Mouse (Mus musculus) MEL (cell line): ENCODE data around the gene Pde10a. TPM values are rescaled to one million over a fixed set of nuclear protein-coding genes. Genes with fewer than 3 reads are reported as not detected.

Experiments used
- DNase-seq: peaks from one replicate; pipeline ENCODE4 v3.0.0; 2011; ENCODE audit warnings: low read depth, low spot score
- H3K27ac ChIP-seq: 2 replicates; pipeline ENCODE4 v1.5.1; 2012; ENCODE audit warnings: low read depth, mild to moderate bottlenecking, control low read depth, low read length, moderate library complexity; ENCODE audit not compliant: control insufficient read depth
- H3K27me3 ChIP-seq, 2 experiments: fragments of 150-350 bp in 1 of 2; sonication (generic) in 1 of 2; 2 replicates each; pipeline ENCODE4 v1.6.1; 2012; ENCODE audit warnings: low read length in 2 of 2, mild to moderate bottlenecking in 2 of 2, improper control_type of control experiment in 1 of 2, moderate library complexity in 1 of 2; ENCODE audit not compliant: insufficient read depth in 2 of 2, control insufficient read depth in 1 of 2
- H3K36me3 ChIP-seq, 2 experiments: 2 replicates each; pipeline ENCODE4 v1.6.1; 2012 to 2014; ENCODE audit warnings: low read length in 2 of 2, improper control_type of control experiment in 1 of 2, inconsistent platforms in 1 of 2, mild to moderate bottlenecking in 1 of 2; ENCODE audit not compliant: insufficient read depth in 2 of 2, control insufficient read depth in 1 of 2
- H3K4me1 ChIP-seq, 2 experiments: fragments of 150-350 bp in 1 of 2; sonication (generic) in 1 of 2; 2 replicates each; pipeline ENCODE4 v1.6.1; 2012; ENCODE audit warnings: low read length in 2 of 2, improper control_type of control experiment in 1 of 2, mild to moderate bottlenecking in 1 of 2; ENCODE audit not compliant: insufficient read depth in 2 of 2, control insufficient read depth in 1 of 2
- H3K4me3 ChIP-seq, 2 experiments: fragments of 150-350 bp in 1 of 2; sonication (generic) in 1 of 2; 2 replicates each; pipeline ENCODE4 v1.5.1; 2012; ENCODE audit warnings: low read depth in 2 of 2, low read length in 2 of 2, mild to moderate bottlenecking in 2 of 2, moderate library complexity in 2 of 2, control low read depth in 1 of 2, improper control_type of control experiment in 1 of 2; ENCODE audit not compliant: control insufficient read depth in 1 of 2, insufficient read depth in 1 of 2
- H3K79me2 ChIP-seq: 2 replicates; pipeline ENCODE4 v1.6.1; 2012; ENCODE audit warnings: mild to moderate bottlenecking, low read length, moderate library complexity; ENCODE audit not compliant: control insufficient read depth, poor library complexity, insufficient read depth
- H3K9ac ChIP-seq: 2 replicates; pipeline ENCODE4 v1.6.1; 2012; ENCODE audit warnings: low read depth, mild to moderate bottlenecking, control low read depth, low read length, moderate library complexity; ENCODE audit not compliant: control insufficient read depth, poor library complexity, severe bottlenecking
- H3K9me3 ChIP-seq: fragments of 150-350 bp; sonication (generic); replicated peaks from 2 replicates; pipeline ENCODE4 v1.6.1; 2012; ENCODE audit warnings: mild to moderate bottlenecking, low read length, improper control_type of control experiment, moderate library complexity; ENCODE audit not compliant: insufficient read depth
- BHLHE40 ChIP-seq: IDR thresholded peaks from 2 replicates; pipeline ENCODE4 v1.6.1; 2012; ENCODE audit warnings: low read depth, mild to moderate bottlenecking, inconsistent platforms, low read length, improper control_type of control experiment, borderline replicate concordance
- CTCF ChIP-seq, 3 experiments: IDR thresholded peaks in 2 of 3; conservative IDR thresholded peaks in 1 of 3; 2 replicates each; pipeline ENCODE4 v1.5.1; 2011 to 2012; ENCODE audit warnings: low read length in 3 of 3, low read depth in 2 of 3, mild to moderate bottlenecking in 2 of 3, improper control_type of control experiment in 1 of 3, inconsistent platforms in 1 of 3, mixed read lengths in 1 of 3, moderate library complexity in 1 of 3; ENCODE audit not compliant: control insufficient read depth in 1 of 3, insufficient read depth in 1 of 3, poor library complexity in 1 of 3, severe bottlenecking in 1 of 3
- ELF1 ChIP-seq: IDR thresholded peaks from 2 replicates; pipeline ENCODE4 v1.6.1; 2014; ENCODE audit warnings: low read depth, mild to moderate bottlenecking, inconsistent platforms, low read length, improper control_type of control experiment, moderate library complexity
- EP300 ChIP-seq, 2 experiments: IDR thresholded peaks; 2 replicates each; pipeline ENCODE4 v1.6.1; 2011; ENCODE audit warnings: improper control_type of control experiment in 2 of 2, low read length in 2 of 2, low read depth in 1 of 2, mild to moderate bottlenecking in 1 of 2
- ETS1 ChIP-seq: IDR thresholded peaks from 2 replicates; pipeline ENCODE4 v1.6.1; 2012; ENCODE audit warnings: low read depth, mild to moderate bottlenecking, inconsistent platforms, low read length, improper control_type of control experiment, moderate library complexity
- GABPA ChIP-seq: IDR thresholded peaks from 2 replicates; pipeline ENCODE4 v1.6.1; 2012; ENCODE audit warnings: low read depth, mild to moderate bottlenecking, inconsistent platforms, low read length, improper control_type of control experiment, moderate library complexity
- JUND ChIP-seq: IDR thresholded peaks from 2 replicates; pipeline ENCODE4 v1.6.1; 2011; ENCODE audit warnings: low read depth, mild to moderate bottlenecking, improper control_type of control experiment, low read length
- MAX ChIP-seq: IDR thresholded peaks from 2 replicates; pipeline ENCODE4 v1.6.1; 2011; ENCODE audit warnings: low read length, improper control_type of control experiment
- MEF2A ChIP-seq: IDR thresholded peaks from 2 replicates; pipeline ENCODE4 v1.6.1; 2014; ENCODE audit warnings: low read depth, mild to moderate bottlenecking, inconsistent platforms, low read length, improper control_type of control experiment; ENCODE audit not compliant: poor library complexity, insufficient replicate concordance, severe bottlenecking; ENCODE audit errors: extremely low read depth
- MYB ChIP-seq: IDR thresholded peaks from 2 replicates; pipeline ENCODE4 v1.6.1; 2011; ENCODE audit warnings: mild to moderate bottlenecking, low read depth, low read length, improper control_type of control experiment
- MYC ChIP-seq: IDR thresholded peaks from 2 replicates; pipeline ENCODE4 v1.6.1; 2011; ENCODE audit warnings: low read depth, mild to moderate bottlenecking, low read length, improper control_type of control experiment, moderate library complexity
- POLR2A ChIP-seq, 2 experiments: IDR thresholded peaks; 2 replicates each; pipeline ENCODE4 v1.6.1; 2011 to 2012; ENCODE audit warnings: low read length in 2 of 2, mild to moderate bottlenecking in 2 of 2, control low read depth in 1 of 2, improper control_type of control experiment in 1 of 2, low read depth in 1 of 2, moderate library complexity in 1 of 2; ENCODE audit not compliant: control insufficient read depth in 1 of 2, insufficient read depth in 1 of 2, poor library complexity in 1 of 2
- POLR2AphosphoS2 ChIP-seq: IDR thresholded peaks from 2 replicates; pipeline ENCODE4 v1.6.1; 2011; ENCODE audit warnings: low read length, improper control_type of control experiment
- POLR2AphosphoS5 ChIP-seq: IDR thresholded peaks from 2 replicates; pipeline ENCODE4 v1.6.1; 2012; ENCODE audit warnings: low read depth, borderline replicate concordance, mild to moderate bottlenecking, inconsistent platforms, low read length, moderate library complexity, mixed read lengths
- RAD21 ChIP-seq: IDR thresholded peaks from 2 replicates; pipeline ENCODE4 v1.6.1; 2011; ENCODE audit warnings: mild to moderate bottlenecking, low read depth, low read length, improper control_type of control experiment
- RCOR1 ChIP-seq: IDR thresholded peaks from 2 replicates; pipeline ENCODE4 v1.6.1; 2012; ENCODE audit warnings: low read depth, mild to moderate bottlenecking, inconsistent platforms, low read length, improper control_type of control experiment
- SIN3A ChIP-seq: IDR thresholded peaks from 2 replicates; pipeline ENCODE4 v1.6.1; 2012; ENCODE audit warnings: low read length, improper control_type of control experiment, inconsistent platforms
- SMC3 ChIP-seq: IDR thresholded peaks from 2 replicates; pipeline ENCODE4 v1.6.1; 2011; ENCODE audit warnings: low read depth, low read length, improper control_type of control experiment
- TCF12 ChIP-seq: IDR thresholded peaks from 2 replicates; pipeline ENCODE4 v1.6.1; 2014; ENCODE audit warnings: low read depth, mild to moderate bottlenecking, inconsistent platforms, low read length, improper control_type of control experiment, moderate library complexity
- UBTF ChIP-seq: IDR thresholded peaks from 2 replicates; pipeline ENCODE4 v1.6.1; 2012; ENCODE audit warnings: low read depth, mild to moderate bottlenecking, inconsistent platforms, low read length, improper control_type of control experiment, moderate library complexity, borderline replicate concordance; ENCODE audit not compliant: insufficient read depth
- ZKSCAN1 ChIP-seq: IDR thresholded peaks from 2 replicates; pipeline ENCODE4 v1.6.1; 2012; ENCODE audit warnings: low read depth, mild to moderate bottlenecking, inconsistent platforms, low read length, improper control_type of control experiment, moderate library complexity
- ZMIZ1 ChIP-seq: IDR thresholded peaks from 2 replicates; pipeline ENCODE4 v1.6.1; 2012; ENCODE audit warnings: low read depth, mild to moderate bottlenecking, inconsistent platforms, low read length, improper control_type of control experiment, moderate library complexity
- ZNF384 ChIP-seq: IDR thresholded peaks from 2 replicates; pipeline ENCODE4 v1.6.1; 2012; ENCODE audit warnings: low read depth, mild to moderate bottlenecking, inconsistent platforms, low read length, improper control_type of control experiment
- polyA plus RNA-seq, 2 experiments: library from polyadenylated mRNA; stranded (reverse) in 1 of 2; unstranded in 1 of 2; fragments of >175 nt in 1 of 2; fragments of >200 nt in 1 of 2; gene quantifications; 2 replicates each; pipeline versions ENCODE4 v1.2.1 to v1.2.4; 2012; ENCODE audit warnings: low replicate concordance in 2 of 2, low read depth in 1 of 2; ENCODE audit not compliant: insufficient read length in 2 of 2, insufficient read depth in 1 of 2, missing spikeins in 1 of 2
- total RNA-seq: library from RNA; depleted of rRNA; stranded (reverse); fragments of 300-350 nt; gene quantifications from 2 replicates; pipeline ENCODE4 v1.2.3, GENCODE M21; 2012

The Pde10a gene
- total and polyA plus RNA-seq, 3 experiments = 3.1 to 6.9 TPM; not detected in 1

DNA sequence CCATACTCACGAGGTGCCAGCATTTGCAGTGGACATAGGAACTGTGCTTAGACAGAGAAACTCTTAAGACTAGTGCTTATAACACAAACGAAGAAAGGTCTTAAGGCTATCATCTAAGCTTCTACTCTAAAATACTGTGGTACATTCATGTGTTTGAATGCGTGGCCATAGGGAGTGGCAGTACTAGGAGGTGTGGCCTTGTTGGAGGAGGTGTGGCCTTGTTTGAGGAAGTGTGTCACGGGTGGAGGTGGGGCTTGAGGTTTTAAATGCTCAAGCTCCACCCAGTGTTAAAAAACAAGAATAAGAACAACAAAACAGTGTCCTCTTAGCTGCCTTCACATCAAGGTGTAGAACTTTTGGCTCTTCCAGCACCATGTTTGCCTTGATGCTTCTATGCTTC, 31.7 kb upstream of the Pde10a start:
- H3K27me3 ChIP-seq = no peaks in the 10 kb centered on the region
- TF ChIP-seq SIN3A = no peak
- TF ChIP-seq, all 39 proteins: peak for 0
- no peaks in the 10 kb centered on the region for H3K36me3 ChIP-seq
- H3K27ac ChIP-seq = no peak overlapping the region
- no peak overlapping the region for H3K4me3 ChIP-seq
- H3K9ac ChIP-seq = no peak overlapping the region
- no peaks in the 10 kb centered on the region for H3K79me2 ChIP-seq
- no peaks in the 10 kb centered on the region for H3K9me3 ChIP-seq
- DNase-seq = peak; percentile 28
- no peaks in the 10 kb centered on the region; a peak in 2 of 4 replicates for H3K4me1 ChIP-seq

GRCm38 (mm10) chr17:8498151-8498550, 27.0 kb upstream of the Pde10a start:
- Histone ChIP-seq H3K4me3 (no peak overlapping the region), H3K27me3 (no peaks in the 10 kb centered on the region), H3K27ac (no peak overlapping the region), H3K36me3 (no peaks in the 10 kb centered on the region), H3K79me2 (no peaks in the 10 kb centered on the region), H3K9ac (no peak overlapping the region), H3K4me1 (no peaks in the 10 kb centered on the region; a peak in 2 of 4 replicates), H3K9me3 (no peaks in the 10 kb centered on the region)
- TF ChIP-seq POLR2AphosphoS5 (no peak), ELF1 (no peak), ZKSCAN1 (no peak), GABPA (no peak), CTCF (IDR thresholded peaks at IDR 0.05 in 2 of 3, conservative IDR thresholded peaks at IDR 0.05 in 1 of 3; ENCODE audit: control insufficient read depth in 1 of 3, insufficient read depth in 1 of 3, low read depth in 2 of 3, low read length in 3 of 3, poor library complexity in 1 of 3, severe bottlenecking in 1 of 3) (no peak), MEF2A (no peak), MYC (no peak), RAD21 (no peak), POLR2A (IDR thresholded peaks at IDR 0.05; ENCODE audit: control insufficient read depth in 1 of 2, insufficient read depth in 1 of 2, low read depth in 1 of 2, low read length in 2 of 2, poor library complexity in 1 of 2) (no peak), SMC3 (no peak)
- DNase-seq = no peak

DNA sequence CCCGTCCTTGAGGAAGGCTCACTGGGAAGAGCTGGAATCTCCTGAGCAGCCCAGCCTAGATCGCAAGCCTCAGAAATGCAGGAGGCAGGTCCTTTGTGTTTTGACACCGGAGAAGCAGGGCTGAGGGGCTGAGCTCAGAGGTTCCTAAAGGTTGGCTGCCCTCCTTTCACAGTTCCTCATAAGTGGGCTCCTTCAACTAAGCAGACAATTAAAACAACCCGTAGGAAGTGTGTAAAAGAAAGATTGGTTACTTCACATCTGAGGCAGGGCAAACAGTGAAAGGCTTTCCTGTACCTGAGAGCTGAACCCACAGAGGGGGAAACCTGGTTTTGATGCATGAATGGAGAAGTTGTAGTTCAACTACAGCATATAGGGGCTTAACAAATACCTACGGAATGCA, 26.5 kb upstream of the Pde10a start:
- no peak for TF ChIP-seq POLR2AphosphoS5
- no peak for TF ChIP-seq ETS1
- no peak for TF ChIP-seq ZKSCAN1
- TF ChIP-seq MAX = no peak
- no peak for TF ChIP-seq SMC3
- no peak for TF ChIP-seq MEF2A
- no peak for TF ChIP-seq RAD21
- TF ChIP-seq UBTF = no peak
- no peak for TF ChIP-seq ZNF384
- TF ChIP-seq ZMIZ1 = no peak
- no peak for TF ChIP-seq TCF12
- TF ChIP-seq MYB = no peak
- TF ChIP-seq BHLHE40 = no peak
- TF ChIP-seq EP300 (IDR thresholded peaks at IDR 0.05; ENCODE audit: low read depth in 1 of 2, low read length in 2 of 2) = no peak
- no peak for TF ChIP-seq POLR2AphosphoS2
- TF ChIP-seq SIN3A = no peak
- no peak for TF ChIP-seq JUND
- no peak for TF ChIP-seq RCOR1
- Histone ChIP-seq H3K79me2 (no peaks in the 10 kb centered on the region), H3K9ac (no peak overlapping the region), H3K4me3 (no peak overlapping the region), H3K9me3 (no peaks in the 10 kb centered on the region), H3K36me3 (no peaks in the 10 kb centered on the region), H3K27me3 (no peaks in the 10 kb centered on the region), H3K27ac (no peak overlapping the region), H3K4me1 (no peaks in the 10 kb centered on the region; a peak in 2 of 4 replicates)
- DNase-seq = no peak
